Mouse (Mus musculus) right cerebral cortex, postnatal 10 days (tissue): ENCODE results near the gene Pde2a.

Experiments used
- DNase-seq, 2 experiments: peaks; one replicate each; pipeline ENCODE4 v3.0.0; 2021; ENCODE audit warnings: low spot score in 2 of 2

The Pde2a gene

DNA sequence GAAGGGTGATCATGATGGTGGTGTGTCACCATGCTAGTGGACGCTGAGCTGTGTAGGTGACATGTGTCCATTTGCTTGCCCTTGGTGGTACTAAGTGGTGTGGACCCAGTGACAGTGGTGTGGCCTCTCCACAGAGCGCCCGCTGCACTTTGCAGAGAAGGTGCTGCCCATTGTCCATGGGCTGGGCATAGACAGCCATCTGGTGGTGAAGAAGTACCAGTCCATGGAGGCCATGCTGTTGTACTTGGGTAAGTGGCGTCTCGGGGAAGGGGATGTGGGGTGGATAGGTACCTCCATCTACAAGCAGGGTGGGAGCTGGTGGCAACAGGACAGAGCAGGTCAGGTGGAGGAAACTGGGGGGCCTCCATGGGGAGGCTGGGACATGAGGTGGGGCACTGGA lies 17.7 kb upstream of the Pde2a start:
- no peak for DNase-seq

- DNase-seq, result no peak
These were observed 11.1 kb upstream of the Pde2a start, which contains the start of gene Gm45837 for GRCm38 (mm10) chr7:101410267-101410936. Gene Gm45837 (plus strand): TSS chr7:101410886.

DNA sequence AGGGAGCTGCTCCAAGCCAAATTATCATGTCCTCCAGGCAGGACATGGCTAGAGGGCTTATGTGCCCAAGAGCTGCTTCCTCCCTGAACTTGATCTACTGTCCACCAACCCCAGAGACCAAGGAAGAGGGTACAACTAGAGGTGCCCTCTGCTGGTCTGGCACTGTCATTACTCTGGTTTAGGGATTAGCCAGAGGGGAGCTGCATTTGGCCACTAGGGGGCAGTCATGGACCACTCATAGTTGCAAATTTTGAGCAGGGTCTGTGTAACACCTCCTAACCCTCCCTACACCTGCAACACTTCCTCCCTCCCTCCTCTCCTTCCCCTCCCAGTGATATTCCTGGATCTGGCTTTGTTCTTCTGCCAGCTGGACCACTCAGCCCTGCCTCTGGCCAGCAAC lies 8.7 kb upstream of the Pde2a start:
- peak; percentile 86 to 91 for DNase-seq

- no peak for DNase-seq
These were observed 7.3 kb upstream of the Pde2a start for GRCm38 (mm10) chr7:101414209-101414608.

- peak; percentile 68 to 71 for DNase-seq
These were observed 6.6 kb upstream of the Pde2a start for GRCm38 (mm10) chr7:101414661-101415511.

GRCm38 (mm10) chr7:101415512-101416100 lies 5.9 kb upstream of the Pde2a start:
- DNase-seq, result peak; percentile 63 to 83

GRCm38 (mm10) chr7:101416391-101416790 lies 5.1 kb upstream of the Pde2a start:
- DNase-seq, result peak in 1 of 2 experiments; percentile 53

DNA sequence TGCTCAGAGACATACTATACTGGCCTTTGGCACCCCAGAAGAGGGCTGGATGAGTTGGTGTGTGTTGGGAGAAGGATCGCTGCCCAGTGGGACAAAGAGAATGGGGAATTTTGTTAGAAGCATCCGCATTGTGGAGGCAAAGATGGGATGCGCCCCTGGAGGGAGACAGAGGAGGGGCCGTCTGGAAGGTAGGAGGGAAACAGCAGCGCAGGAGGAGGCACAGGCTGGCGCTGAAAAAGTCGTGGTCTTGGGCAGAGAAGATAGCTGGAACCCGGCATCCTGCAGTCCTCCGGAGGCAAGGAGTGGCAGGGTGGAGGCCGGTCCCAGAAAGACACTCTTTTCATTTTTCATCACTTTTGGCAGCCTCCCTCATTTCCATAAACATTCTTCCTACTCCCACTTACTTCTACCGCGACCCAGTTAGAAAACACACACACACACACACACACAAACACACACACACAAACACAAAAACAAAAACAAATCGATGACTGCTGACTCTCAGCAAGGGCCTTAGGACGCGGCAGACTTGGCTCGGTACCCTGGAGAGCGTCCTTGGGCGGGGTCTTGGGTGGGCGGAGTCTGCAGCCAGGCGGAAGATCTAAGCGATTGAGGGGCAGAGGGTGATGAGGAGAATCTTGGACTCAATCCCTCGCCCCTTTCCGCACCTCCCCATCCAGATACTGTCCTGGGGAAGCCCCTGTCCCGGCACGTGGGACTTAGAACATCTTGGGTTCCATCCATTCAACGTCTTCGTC lies 2.3 kb upstream of the Pde2a start:
- DNase-seq, result peak in 1 of 2 experiments; percentile 54

- peak; percentile 57 to 65 for DNase-seq
These were observed 578 bp downstream of the Pde2a start for GRCm38 (mm10) chr7:101422069-101422468.

GRCm38 (mm10) chr7:101422646-101423045 lies 1.2 kb downstream of the Pde2a start:
- no peak for DNase-seq

GRCm38 (mm10) chr7:101423970-101424369 lies 2.5 kb downstream of the Pde2a start:
- DNase-seq, result peak in 1 of 2 experiments; percentile 64

- peak; percentile 66 to 84 for DNase-seq
These were observed 5.2 kb downstream of the Pde2a start for GRCm38 (mm10) chr7:101426692-101427091.

DNA sequence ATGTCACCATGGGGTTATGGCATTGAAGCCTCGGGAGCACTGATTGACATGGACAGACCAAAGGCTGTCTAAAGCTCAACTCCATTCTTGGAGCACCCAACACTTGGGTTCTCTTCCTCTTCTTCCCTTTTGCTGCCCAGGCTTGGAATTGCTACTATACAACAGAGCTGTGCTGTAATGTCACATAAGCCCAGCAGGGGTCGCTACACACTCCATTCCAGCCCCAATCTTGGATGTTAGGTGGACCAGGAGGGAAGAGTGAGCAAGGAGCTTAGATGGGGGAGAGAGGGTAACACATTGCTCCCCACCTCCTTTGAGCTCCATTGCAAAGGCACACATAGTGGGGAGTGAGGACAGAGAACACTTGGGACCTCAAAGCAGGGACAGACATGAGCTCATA lies 6.2 kb downstream of the Pde2a start:
- DNase-seq, result peak in 1 of 2 experiments; percentile 70

DNA sequence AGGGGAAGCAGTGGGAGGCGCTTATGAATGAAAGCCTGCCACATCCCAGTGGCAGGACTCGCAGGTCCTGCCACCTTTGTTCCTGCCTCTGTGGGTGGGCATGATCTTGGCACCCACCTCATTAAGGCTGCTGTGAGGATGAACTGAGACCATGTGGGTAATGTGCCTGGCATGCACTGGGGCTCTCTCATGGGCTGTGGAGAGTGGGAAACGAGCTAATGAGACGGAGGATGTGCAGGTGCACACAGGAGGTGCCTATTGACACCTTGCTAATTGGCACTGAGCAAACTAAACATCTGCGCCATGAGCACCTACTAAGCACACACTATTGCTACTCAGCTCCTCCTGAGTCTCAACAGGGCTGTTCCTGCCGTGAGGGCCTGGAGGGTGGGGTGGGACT lies 13.5 kb downstream of the Pde2a start:
- DNase-seq, result no peak

GRCm38 (mm10) chr7:101437876-101438275 lies 16.4 kb downstream of the Pde2a start:
- no peak for DNase-seq

GRCm38 (mm10) chr7:101443093-101443492 lies 21.6 kb downstream of the Pde2a start:
- DNase-seq, result peak in 1 of 2 experiments; percentile 46

GRCm38 (mm10) chr7:101444211-101444610 lies 22.7 kb downstream of the Pde2a start:
- DNase-seq, result no peak

GRCm38 (mm10) chr7:101449855-101450254 lies 28.4 kb downstream of the Pde2a start:
- DNase-seq, result no peak

DNA sequence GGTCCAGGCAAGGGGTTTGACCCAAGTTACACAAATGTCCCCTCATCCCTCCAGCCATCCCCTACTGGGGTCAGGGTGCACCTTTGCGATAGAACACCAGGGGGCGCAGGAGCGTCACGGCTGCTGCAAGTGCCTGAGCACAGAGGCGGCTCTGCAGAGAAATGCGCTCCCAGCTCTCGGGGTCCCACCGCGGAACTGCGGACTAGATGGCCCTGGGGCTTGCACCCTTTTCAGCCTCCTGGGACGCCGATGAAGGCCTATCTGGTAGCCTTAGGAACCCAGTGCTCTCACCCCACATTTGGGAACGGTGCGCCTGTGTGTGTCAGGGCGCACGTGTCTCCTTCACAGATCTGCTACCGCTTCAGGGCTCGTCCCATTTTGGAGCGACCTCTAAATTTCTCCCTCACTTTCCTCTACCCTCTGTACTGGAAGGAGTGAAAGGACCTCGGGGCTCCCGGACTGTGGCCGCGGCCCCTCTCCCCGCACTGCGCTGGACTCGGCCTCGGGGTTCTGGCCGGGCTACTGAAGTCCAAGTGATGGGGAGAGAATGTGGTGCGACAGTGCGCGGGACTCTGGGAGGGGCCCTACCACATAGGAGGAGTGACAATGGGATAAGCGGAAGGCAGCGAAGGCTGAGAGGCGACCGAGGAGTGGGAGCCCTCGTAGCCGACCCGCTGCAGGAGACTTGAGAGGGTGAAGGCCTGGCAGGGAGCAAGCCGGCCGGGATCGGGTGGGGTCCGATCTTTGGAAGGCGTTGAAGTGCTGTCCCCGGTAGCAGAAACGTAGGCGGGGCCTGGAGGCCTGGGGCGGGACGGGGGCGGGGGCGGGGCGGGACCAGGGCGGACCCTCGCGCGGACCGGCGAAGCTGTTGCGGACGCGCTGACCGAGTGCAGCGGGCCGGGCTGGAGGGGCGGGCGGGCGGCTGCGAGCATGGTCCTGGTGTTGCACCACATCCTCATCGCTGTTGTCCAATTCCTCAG lies 29.2 kb downstream of the Pde2a start:
- peak; percentile 88 to 92 for DNase-seq

DNA sequence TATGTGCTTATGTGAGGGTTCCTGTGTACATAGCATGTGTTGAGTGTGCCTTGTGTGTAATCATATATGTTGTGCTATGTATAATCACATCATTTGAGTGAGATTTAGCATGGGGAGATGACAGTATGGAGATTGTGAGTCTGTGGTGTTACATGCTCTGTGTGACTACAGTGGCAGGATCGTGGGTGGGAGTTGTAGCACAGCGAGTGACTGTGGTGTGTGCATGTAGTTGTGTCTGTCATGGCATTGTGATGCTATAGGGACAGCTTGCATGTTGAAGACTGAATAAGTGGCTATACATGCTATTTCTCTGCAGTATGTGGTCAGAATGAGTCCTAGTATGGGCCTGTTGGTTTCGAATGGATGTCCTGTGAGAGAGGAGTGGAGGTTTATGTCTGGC lies 31.2 kb downstream of the Pde2a start:
- no peak for DNase-seq

GRCm38 (mm10) chr7:101453296-101453695 lies 31.8 kb downstream of the Pde2a start:
- no peak for DNase-seq
